Mouse (Mus musculus) intestine, embryonic 14.5 days (tissue): ENCODE measurements around the gene Srcin1. TPM values are rescaled to one million over a fixed set of nuclear protein-coding genes. Genes with fewer than 3 reads are reported as not detected.

Experiments used
- ATAC-seq: fragments of 200-750 bp; cut with Nextera tagmentation; replicated peaks from 2 replicates; pipeline ENCODE4 v1.8.0; 2017; ENCODE audit warnings: low read depth, moderate number of reproducible peaks, moderate TSS enrichment, moderate library complexity; ENCODE audit not compliant: low FRiP score, low TSS enrichment
- DNase-seq: peaks from one replicate; pipeline ENCODE4 v3.0.0-alpha.2; 2018; ENCODE audit warnings: low spot score
- H3K27ac ChIP-seq: fragments of 300-500 bp; sonication (generic); 2 replicates; pipeline ENCODE4 v1.5.1; 2014; ENCODE audit warnings: low read depth, mild to moderate bottlenecking, control low read depth
- H3K27me3 ChIP-seq: fragments of 300-500 bp; sonication (generic); replicated peaks from 2 replicates; pipeline ENCODE4 v1.6.1; 2014; ENCODE audit warnings: low read length, control low read depth; ENCODE audit not compliant: control insufficient read depth, insufficient read depth
- H3K36me3 ChIP-seq: fragments of 300-500 bp; sonication (generic); 2 replicates; pipeline ENCODE4 v1.6.1; 2014; ENCODE audit warnings: low read length, control low read depth; ENCODE audit not compliant: control insufficient read depth, insufficient read depth
- H3K4me1 ChIP-seq: fragments of 300-500 bp; sonication (generic); replicated peaks from 2 replicates; pipeline ENCODE4 v1.6.1; 2014; ENCODE audit warnings: low read length, control low read depth, mixed read lengths; ENCODE audit not compliant: control insufficient read depth, insufficient read depth
- H3K4me2 ChIP-seq: fragments of 300-500 bp; sonication (generic); 2 replicates; pipeline ENCODE4 v1.6.1; 2014; ENCODE audit warnings: low read length
- H3K4me3 ChIP-seq: fragments of 300-500 bp; sonication (generic); 2 replicates; pipeline ENCODE4 v1.5.1; 2014; ENCODE audit warnings: low read depth, low read length, control low read depth, mixed read lengths
- H3K9ac ChIP-seq: fragments of 300-500 bp; sonication (generic); 2 replicates; pipeline ENCODE4 v1.6.1; 2014; ENCODE audit warnings: mild to moderate bottlenecking, low read length
- H3K9me3 ChIP-seq: fragments of 300-500 bp; sonication (generic); 2 replicates; pipeline ENCODE4 v1.6.1; 2016; ENCODE audit warnings: low read length, control low read depth; ENCODE audit not compliant: control insufficient read depth
- WGBS: fragments of 180-500 bp; shearing (Covaris S2); extraction: QIAGEN DNeasy Blood & Tissue Kit; methylation state at CpG from one replicate; pipeline ENCODE4 v1.1.7; 2014; 5-methylcytosine and 5-hydroxymethylcytosine counted together
- polyA plus RNA-seq: library from polyadenylated mRNA; unstranded; fragments of >200 nt; fragmentation: Nextera tagmentation; extraction: Ambion mirVana; gene quantifications from 2 replicates; pipeline ENCODE4 v1.2.1, GENCODE M21; 2014

Gene Srcin1
- polyA plus RNA-seq, 1 experiment from 2014 or later = 0.16 TPM

- peak overlapping the region; percentile 98 for H3K4me2 ChIP-seq
- peaks cover 68% of the 10 kb centered on the region for H3K27me3 ChIP-seq
- H3K36me3 ChIP-seq = no peaks in the 10 kb centered on the region
- peak overlapping the region; percentile 46 for H3K9ac ChIP-seq
- peak overlapping the region; percentile 68 for H3K4me3 ChIP-seq
- no peak for ATAC-seq
- under 1% methylated on average over 30 of the region's 43 CpGs for WGBS
- H3K9me3 ChIP-seq = no peaks in the 10 kb centered on the region
- H3K27ac ChIP-seq = no peak overlapping the region
- peaks cover 12% of the 10 kb centered on the region for H3K4me1 ChIP-seq
- DNase-seq = no peak
Observed at GRCm38 (mm10) chr11:97574551-97575051, 1.4 kb downstream of the Srcin1 start.

DNA sequence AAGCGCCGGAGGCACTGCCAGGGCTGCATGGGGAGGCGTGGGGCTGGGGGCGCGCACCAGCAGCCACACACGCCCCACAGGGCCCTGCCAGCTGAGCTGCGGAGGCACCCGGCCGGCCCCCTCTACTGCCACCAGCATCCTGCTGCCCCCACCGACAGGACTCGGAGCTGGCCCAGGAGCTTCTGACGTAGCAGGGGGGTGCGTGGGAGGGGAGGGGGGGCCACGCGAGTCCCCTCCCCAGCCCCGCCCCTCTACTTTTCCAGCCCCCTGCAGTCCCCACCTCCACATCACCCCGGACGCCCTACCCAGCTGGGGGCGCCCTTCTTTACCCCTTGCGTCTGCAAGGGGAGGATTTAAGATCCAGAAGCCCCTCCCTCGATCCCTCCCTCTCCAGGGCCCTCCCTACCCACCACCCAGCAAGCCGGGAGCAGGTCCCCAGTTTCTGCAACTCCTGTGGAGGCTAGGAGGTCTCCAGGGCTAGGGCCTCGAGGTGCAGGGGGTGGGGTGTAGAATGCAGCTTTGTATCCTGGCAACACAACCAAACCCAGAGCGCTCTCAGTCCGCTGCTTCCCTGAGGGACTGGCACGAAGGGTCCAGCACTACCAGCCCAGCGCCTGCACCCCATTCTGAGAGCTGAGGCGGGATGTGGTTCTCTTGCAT is 2.0 kb downstream of the Srcin1 start:
- H3K27ac ChIP-seq = no peak overlapping the region
- ATAC-seq (no peak), DNase-seq (no peak)
- peaks cover 12% of the 10 kb centered on the region for H3K4me1 ChIP-seq
- WGBS = 4% methylated on average over 28 of the region's 28 CpGs
- H3K27me3 ChIP-seq = peaks cover 73% of the 10 kb centered on the region
- H3K9me3 ChIP-seq = no peaks in the 10 kb centered on the region
- no peaks in the 10 kb centered on the region for H3K36me3 ChIP-seq
- peak overlapping the region; percentile 68 for H3K4me3 ChIP-seq
- H3K9ac ChIP-seq = no peak overlapping the region
- peak overlapping the region; percentile 98 for H3K4me2 ChIP-seq

- H3K27me3 ChIP-seq = peaks cover 70% of the 10 kb centered on the region
- WGBS = 35% methylated on average over 7 of the region's 7 CpGs
- H3K9ac ChIP-seq = no peak overlapping the region
- H3K27ac ChIP-seq = no peak overlapping the region
- no peaks in the 10 kb centered on the region for H3K9me3 ChIP-seq
- no peak for DNase-seq
- H3K4me1 ChIP-seq = peaks cover 15% of the 10 kb centered on the region
- H3K4me2 ChIP-seq = no peak overlapping the region
- no peak overlapping the region for H3K4me3 ChIP-seq
- H3K36me3 ChIP-seq = no peaks in the 10 kb centered on the region
- ATAC-seq = no peak
Observed at GRCm38 (mm10) chr11:97572895-97573480, 3.0 kb downstream of the Srcin1 start.

DNA sequence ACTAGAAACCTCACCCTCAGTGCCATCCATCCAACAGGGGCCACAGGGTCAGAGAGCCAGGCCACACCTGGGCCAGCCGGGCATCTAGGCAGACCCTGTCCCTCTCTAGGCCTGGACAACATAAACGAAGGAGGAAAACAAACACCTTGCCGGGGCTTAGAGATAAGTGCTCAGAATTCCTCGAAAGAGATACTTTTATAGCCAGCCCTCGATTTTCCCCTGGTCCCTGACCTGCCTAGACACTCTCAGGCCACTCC is 4.0 kb downstream of the Srcin1 start:
- Histone ChIP-seq H3K4me1 (peaks cover 15% of the 10 kb centered on the region), H3K27me3 (peaks cover 73% of the 10 kb centered on the region), H3K9me3 (no peaks in the 10 kb centered on the region), H3K36me3 (no peaks in the 10 kb centered on the region), H3K4me2 (no peak overlapping the region), H3K4me3 (no peak overlapping the region), H3K9ac (no peak overlapping the region), H3K27ac (no peak overlapping the region)
- 7% methylated on average over 5 of the region's 5 CpGs for WGBS
- ATAC-seq (no peak), DNase-seq (no peak)

DNA sequence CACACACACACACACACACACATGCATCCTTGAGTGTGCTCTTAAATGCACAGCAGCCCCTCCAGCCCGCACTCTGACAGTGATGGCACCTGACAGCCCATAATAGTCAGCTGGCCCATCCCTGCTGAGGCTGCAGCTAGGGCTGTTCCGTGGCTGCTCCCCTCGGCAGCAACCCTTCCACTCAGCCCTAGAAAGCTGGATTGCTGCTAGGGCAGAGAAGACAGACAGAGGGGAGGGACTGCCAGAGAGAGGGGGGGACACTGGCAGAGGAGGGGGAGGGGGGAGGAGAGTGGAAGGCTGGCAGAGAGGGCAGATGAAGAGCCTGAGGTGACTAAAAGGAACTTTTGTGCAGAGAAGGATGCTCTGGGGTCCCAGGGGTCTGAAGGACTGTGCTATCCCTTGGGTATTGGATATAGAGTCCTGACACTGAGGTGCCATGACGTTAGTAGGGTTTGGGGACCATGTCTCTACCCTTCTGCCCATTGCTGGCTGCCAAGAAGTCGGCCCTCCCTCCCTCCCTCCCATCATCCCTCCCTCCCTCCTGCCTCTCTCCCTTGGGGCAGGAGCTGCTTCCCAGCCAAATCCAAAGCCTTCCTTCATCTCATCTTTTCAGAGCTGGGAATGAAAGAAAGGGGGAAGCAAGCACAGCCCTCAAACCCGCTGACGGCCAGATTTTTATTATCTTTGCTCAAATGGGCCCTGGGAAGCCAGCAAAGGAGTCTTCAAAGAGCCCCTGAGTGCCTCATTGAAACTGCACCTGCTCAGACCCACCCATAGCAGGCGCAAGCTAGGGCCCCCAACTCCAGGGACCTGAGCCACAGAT is 4.5 kb downstream of the Srcin1 start:
- Histone ChIP-seq H3K4me1 (peaks cover 15% of the 10 kb centered on the region), H3K36me3 (no peaks in the 10 kb centered on the region), H3K27ac (no peak overlapping the region), H3K4me2 (no peak overlapping the region), H3K9ac (no peak overlapping the region), H3K4me3 (no peak overlapping the region), H3K9me3 (no peaks in the 10 kb centered on the region), H3K27me3 (peaks cover 76% of the 10 kb centered on the region)
- 14% methylated on average over 8 of the region's 8 CpGs for WGBS
- ATAC-seq (no peak), DNase-seq (no peak)

- DNase-seq (no peak), ATAC-seq (no peak)
- peaks cover 17% of the 10 kb centered on the region for H3K4me1 ChIP-seq
- H3K4me2 ChIP-seq = no peak overlapping the region
- 30% methylated on average over 8 of the region's 8 CpGs for WGBS
- no peaks in the 10 kb centered on the region for H3K36me3 ChIP-seq
- no peak overlapping the region for H3K4me3 ChIP-seq
- peaks cover 76% of the 10 kb centered on the region for H3K27me3 ChIP-seq
- H3K27ac ChIP-seq = no peak overlapping the region
- no peaks in the 10 kb centered on the region for H3K9me3 ChIP-seq
- no peak overlapping the region for H3K9ac ChIP-seq
Observed at GRCm38 (mm10) chr11:97570493-97571137, 5.4 kb downstream of the Srcin1 start.

DNA sequence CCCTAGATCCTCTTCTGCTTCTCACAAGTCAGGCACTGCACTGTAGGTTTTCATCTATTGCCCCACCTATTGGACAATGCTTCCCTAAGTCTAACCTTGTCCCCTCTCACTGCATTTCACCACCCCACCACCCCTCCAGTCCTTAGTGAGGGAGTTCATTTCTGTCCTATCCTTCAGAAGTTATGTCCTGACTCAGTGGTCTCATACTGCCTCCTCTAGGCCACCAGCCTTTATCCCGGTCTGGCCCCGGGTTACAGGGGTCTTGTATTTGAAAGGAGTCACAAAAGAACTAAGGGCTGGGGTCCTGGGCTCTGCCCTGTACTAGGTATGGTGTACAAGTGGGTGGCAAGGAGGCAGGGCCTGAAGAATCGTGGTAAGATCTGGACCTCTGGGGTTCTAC is 6.2 kb downstream of the Srcin1 start:
- no peaks in the 10 kb centered on the region for H3K36me3 ChIP-seq
- H3K4me1 ChIP-seq = peaks cover 17% of the 10 kb centered on the region
- no peak overlapping the region for H3K9ac ChIP-seq
- WGBS = 59% methylated on average over 3 of the region's 3 CpGs
- ATAC-seq (no peak), DNase-seq (no peak)
- H3K9me3 ChIP-seq = no peaks in the 10 kb centered on the region
- H3K27ac ChIP-seq = no peak overlapping the region
- H3K27me3 ChIP-seq = peaks cover 78% of the 10 kb centered on the region
- no peak overlapping the region for H3K4me2 ChIP-seq
- no peak overlapping the region for H3K4me3 ChIP-seq

- H3K27me3 ChIP-seq = peaks cover 78% of the 10 kb centered on the region
- no peak for ATAC-seq
Observed at GRCm38 (mm10) chr11:97569301-97569724, 6.7 kb downstream of the Srcin1 start.

More at GRCm38 (mm10) chr11:97569301-97569724, 6.7 kb downstream of the Srcin1 start:
- 59% methylated on average over 5 of the region's 5 CpGs for WGBS
- Histone ChIP-seq H3K4me3 (no peak overlapping the region), H3K4me1 (peaks cover 16% of the 10 kb centered on the region), H3K36me3 (no peaks in the 10 kb centered on the region), H3K9me3 (no peaks in the 10 kb centered on the region), H3K27ac (no peak overlapping the region), H3K4me2 (no peak overlapping the region), H3K9ac (no peak overlapping the region)
- DNase-seq = no peak
